Mouse (Mus musculus) midbrain, postnatal 0 days (tissue): Measurements from ENCODE around the gene Slc9a1. TPM values are rescaled to one million over a fixed set of nuclear protein-coding genes. Genes with fewer than 3 reads are reported as not detected.

Experiments
- ATAC-seq: fragments of 200-750 bp; cut with Nextera tagmentation; 2 replicates; pipeline ENCODE4 v1.8.0; 2017; ENCODE audit warnings: moderate number of reproducible peaks, mild to moderate bottlenecking, moderate TSS enrichment, moderate library complexity; ENCODE audit not compliant: low FRiP score
- DNase-seq: peaks from one replicate; pipeline ENCODE4 v3.0.0-alpha.2; 2015; ENCODE audit warnings: low spot score
- H3K27ac ChIP-seq: fragments of 300-500 bp; sonication (generic); 2 replicates; pipeline ENCODE4 v1.5.1; 2014; ENCODE audit warnings: low read depth, mild to moderate bottlenecking, low read length, mixed read lengths
- H3K27me3 ChIP-seq: fragments of 300-500 bp; sonication (generic); 2 replicates; pipeline ENCODE4 v1.6.1; 2014; ENCODE audit warnings: low read length, control low read depth, mixed read lengths; ENCODE audit not compliant: insufficient read depth
- H3K36me3 ChIP-seq: fragments of 300-500 bp; sonication (generic); 2 replicates; pipeline ENCODE4 v1.6.1; 2014; ENCODE audit warnings: low read length, control low read depth, mixed read lengths; ENCODE audit not compliant: insufficient read depth
- H3K4me1 ChIP-seq: fragments of 300-500 bp; sonication (generic); 2 replicates; pipeline ENCODE4 v1.6.1; 2014; ENCODE audit warnings: mild to moderate bottlenecking, control low read depth, antibody characterized with exemption, low read length, mixed read lengths; ENCODE audit not compliant: insufficient read depth
- H3K4me2 ChIP-seq: fragments of 300-500 bp; sonication (generic); 2 replicates; pipeline ENCODE4 v1.6.1; 2014; ENCODE audit warnings: low read depth, mild to moderate bottlenecking, low read length, mixed read lengths; ENCODE audit not compliant: poor library complexity, severe bottlenecking
- H3K4me3 ChIP-seq: fragments of 300-500 bp; sonication (generic); 2 replicates; pipeline ENCODE4 v1.5.1; 2014; ENCODE audit warnings: low read depth, mild to moderate bottlenecking, low read length, moderate library complexity
- H3K9ac ChIP-seq: fragments of 300-500 bp; sonication (generic); replicated peaks from 2 replicates; pipeline ENCODE4 v1.6.1; 2014; ENCODE audit warnings: mild to moderate bottlenecking, low read length, moderate library complexity, mixed read lengths; ENCODE audit not compliant: poor library complexity, severe bottlenecking
- H3K9me3 ChIP-seq: fragments of 300-500 bp; sonication (generic); 2 replicates; pipeline ENCODE4 v1.6.1; 2016; ENCODE audit warnings: low read length, control low read depth
- CTCF ChIP-seq: IDR thresholded peaks from 2 replicates; pipeline ENCODE4 v1.5.1; 2016; ENCODE audit warnings: antibody characterized with exemption, mild to moderate bottlenecking
- WGBS: fragments of 180-500 bp; shearing (Covaris S2); extraction: QIAGEN DNeasy Blood & Tissue Kit; methylation state at CpG from one replicate; pipeline ENCODE4 v1.1.7; 2014; 5-methylcytosine and 5-hydroxymethylcytosine counted together
- polyA plus RNA-seq: library from polyadenylated mRNA; unstranded; fragments of >200 nt; fragmentation: Nextera tagmentation; extraction: Ambion mirVana; gene quantifications from 2 replicates; pipeline ENCODE4 v1.2.1, GENCODE M21; 2015
- total RNA-seq: library from RNA; depleted of rRNA; stranded (reverse); fragments of >200 nt; gene quantifications from 2 replicates; pipeline ENCODE4 v1.2.3, GENCODE M21; 2014; rRNA removed

Slc9a1 gene
- total RNA-seq (29.5 and 34.9 TPM in 2 replicates), polyA plus RNA-seq (11.8 and 12.8 TPM in 2 replicates)

DNA sequence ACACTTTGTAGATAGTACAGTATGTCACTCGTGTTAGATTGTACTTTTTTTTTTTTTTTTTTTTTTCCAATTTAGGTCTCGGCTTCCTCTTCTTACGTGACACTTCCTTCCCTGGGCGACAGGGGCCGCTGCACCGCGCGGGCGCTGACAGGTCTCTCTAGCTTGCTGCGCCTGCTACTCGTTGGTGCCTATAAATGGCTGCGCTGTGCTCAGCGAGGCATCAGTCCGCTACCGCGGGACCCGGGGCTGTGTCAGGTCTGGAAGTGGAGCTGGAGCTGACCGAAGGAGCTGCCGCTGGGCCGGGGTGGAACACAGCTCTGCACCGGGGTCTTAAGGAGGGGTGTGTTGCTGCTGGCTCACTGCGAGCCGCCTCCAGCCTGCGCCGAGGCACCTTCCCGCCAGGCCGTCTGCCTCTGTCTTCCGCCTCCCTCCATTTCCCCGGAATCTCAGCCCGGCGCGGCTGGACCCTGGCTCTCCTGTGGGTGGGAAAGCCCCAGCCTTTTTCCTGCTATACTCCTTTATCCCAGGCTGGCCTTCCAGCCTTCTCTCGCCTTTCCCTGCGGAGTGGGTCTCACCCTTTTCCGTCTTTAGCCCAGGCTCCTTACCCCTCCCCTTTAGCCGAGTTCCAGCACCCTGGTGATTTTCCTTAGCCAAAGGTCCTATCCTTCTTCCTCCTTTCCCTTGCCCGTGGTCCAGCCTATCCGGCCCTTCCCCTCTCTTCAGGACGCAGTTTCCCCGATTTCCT, at the start of gene Slc9a1:
Gene Slc9a1, plus strand, starts transcription at position 154 of the 745 bp plus-strand sequence.
- H3K4me3 ChIP-seq, result peak within 1 kb of the TSS; percentile 91
- H3K4me1 ChIP-seq, result peaks cover 35% of the 10 kb centered on the region
- no peaks in the 10 kb centered on the region for H3K9me3 ChIP-seq
- TF ChIP-seq CTCF, result peak; percentile 93
- H3K27me3 ChIP-seq, result no peaks in the 10 kb centered on the region
- DNase-seq (peak; percentile 94), ATAC-seq (peak; percentile 95)
- under 1% methylated on average over 39 of the region's 40 CpGs for WGBS
- H3K27ac ChIP-seq, result peak within 1 kb of the TSS; percentile 79
- no peaks in the 10 kb centered on the region for H3K36me3 ChIP-seq
- peak within 1 kb of the TSS; percentile 80 for H3K4me2 ChIP-seq
- peak within 1 kb of the TSS; percentile 91 for H3K9ac ChIP-seq

GRCm38 (mm10) chr4:133328129-133328528, 41.4 kb upstream of the Slc9a1 start:
- WGBS, result 89% methylated on average over 7 of the region's 7 CpGs
- no peak for TF ChIP-seq CTCF
- no peak for ATAC-seq

GRCm38 (mm10) chr4:133330296-133330695, 39.2 kb upstream of the Slc9a1 start:
- Histone ChIP-seq H3K27ac (no peak overlapping the region), H3K4me1 (no peaks in the 10 kb centered on the region), H3K9me3 (no peaks in the 10 kb centered on the region), H3K36me3 (no peaks in the 10 kb centered on the region), H3K27me3 (no peaks in the 10 kb centered on the region), H3K4me3 (no peak overlapping the region), H3K4me2 (no peak overlapping the region), H3K9ac (no peak overlapping the region)
- DNase-seq, result no peak
- WGBS, result 76% methylated on average over 4 of the region's 4 CpGs
- no peak for TF ChIP-seq CTCF
- no peak for ATAC-seq

More at GRCm38 (mm10) chr4:133328129-133328528, 41.4 kb upstream of the Slc9a1 start:
- H3K27me3 ChIP-seq, result no peaks in the 10 kb centered on the region
- no peak overlapping the region for H3K4me3 ChIP-seq
- H3K4me2 ChIP-seq, result no peak overlapping the region
- H3K9me3 ChIP-seq, result no peaks in the 10 kb centered on the region
- H3K4me1 ChIP-seq, result no peaks in the 10 kb centered on the region
- no peak overlapping the region for H3K9ac ChIP-seq
- H3K27ac ChIP-seq, result no peak overlapping the region
- DNase-seq, result no peak
- peaks cover 2% of the 10 kb centered on the region; the same call in 1 of the 2 replicates for H3K36me3 ChIP-seq

- no peak for TF ChIP-seq CTCF
- Histone ChIP-seq H3K27me3 (no peaks in the 10 kb centered on the region), H3K4me3 (no peak overlapping the region), H3K4me1 (0 out of 2 replicates have a peak, but pooled peaks cover 7% of the 10 kb centered on the region), H3K4me2 (no peak overlapping the region), H3K9ac (peak overlapping the region; percentile 19; the same call in 1 of the 2 replicates), H3K9me3 (no peaks in the 10 kb centered on the region), H3K36me3 (no peaks in the 10 kb centered on the region), H3K27ac (no peak overlapping the region)
- no peak for ATAC-seq
- no peak for DNase-seq
- 34% methylated on average over 6 of the region's 6 CpGs for WGBS
Observed at GRCm38 (mm10) chr4:133333306-133333705, 36.2 kb upstream of the Slc9a1 start.

GRCm38 (mm10) chr4:133337833-133338520, 31.5 kb upstream of the Slc9a1 start:
- 8% methylated on average over 14 of the region's 14 CpGs for WGBS
- peak; percentile 20 for DNase-seq

More at GRCm38 (mm10) chr4:133337833-133338520, 31.5 kb upstream of the Slc9a1 start:
- TF ChIP-seq CTCF, result no peak
- Histone ChIP-seq H3K9ac (peak overlapping the region; percentile 82), H3K27me3 (no peaks in the 10 kb centered on the region), H3K4me3 (peak overlapping the region; percentile 90), H3K4me1 (peaks cover 11% of the 10 kb centered on the region; the same call in 1 of the 2 replicates), H3K27ac (no peak overlapping the region), H3K9me3 (no peaks in the 10 kb centered on the region), H3K36me3 (no peaks in the 10 kb centered on the region), H3K4me2 (peak overlapping the region; percentile 79)
- ATAC-seq, result no peak
